In genomic region chr10:7578002-7578401, GRCm38 (mm10) we compare ENCODE assay signal across 8 mouse cellular contexts. TPM values are rescaled to one million over a fixed set of nuclear protein-coding genes. Genes with fewer than 3 reads are reported as not detected.
DNase-seq lines count a peak whose midpoint lies in the region; ATAC-seq and TF ChIP-seq lines count a peak whose summit lies in the region.

No protein-coding gene starts in this region.

- H3K4me2 ChIP-seq in intestine, postnatal 0 days (replicated peaks; ENCODE audit: low read depth) = no peak overlapping the region
- no peak overlapping the region for H3K4me2 ChIP-seq in intestine, embryonic 15.5 days (replicated peaks)
- no peak overlapping the region for H3K4me2 ChIP-seq in forebrain, embryonic 13.5 days

- no peaks in the 10 kb centered on the region for H3K27me3 ChIP-seq in intestine, postnatal 0 days (replicated peaks; ENCODE audit: control insufficient read depth, insufficient read depth, low read length)
- no peaks in the 10 kb centered on the region for H3K27me3 ChIP-seq in intestine, embryonic 15.5 days (replicated peaks)
- 0 out of 2 replicates have a peak, but pooled peaks cover 2% of the 10 kb centered on the region for H3K27me3 ChIP-seq in forebrain, embryonic 13.5 days

- H3K4me3 ChIP-seq in intestine, postnatal 0 days (ENCODE audit: low read depth, low read length) = no peak overlapping the region
- no peak overlapping the region for H3K4me3 ChIP-seq in intestine, embryonic 15.5 days (replicated peaks)
- no peak overlapping the region for H3K4me3 ChIP-seq in forebrain, embryonic 13.5 days

- DNase-seq in CD4-positive, CD25-positive, alpha-beta regulatory T cell, adult 2 months (ENCODE audit: low read depth, low spot score) = peak; percentile 73
- peak; percentile 68 for DNase-seq in R1 (ENCODE audit: low read depth, low spot score)
- peak; percentile 43 to 67 for DNase-seq in kidney, postnatal 36 days
- peak; percentile 31 to 56 for DNase-seq in thymus, postnatal 10 days (ENCODE audit: low spot score in 2 of 2)
- DNase-seq in urinary bladder, postnatal 10 days (ENCODE audit: low spot score) = no peak

- peak; percentile 66 for TF ChIP-seq CTCF in intestine, postnatal 0 days (IDR thresholded peaks at IDR 0.05; ENCODE audit: low read depth)

- H3K9ac ChIP-seq in intestine, postnatal 0 days (ENCODE audit: low read depth, low read length) = no peak overlapping the region
- no peak overlapping the region for H3K9ac ChIP-seq in intestine, embryonic 15.5 days
- no peak overlapping the region for H3K9ac ChIP-seq in forebrain, embryonic 13.5 days

- H3K27ac ChIP-seq in intestine, postnatal 0 days (ENCODE audit: low read depth, low read length) = no peak overlapping the region
- H3K27ac ChIP-seq in intestine, embryonic 15.5 days = no peak overlapping the region
- H3K27ac ChIP-seq in forebrain, embryonic 13.5 days = no peak overlapping the region

- no peaks in the 10 kb centered on the region for H3K9me3 ChIP-seq in intestine, postnatal 0 days (ENCODE audit: control insufficient read depth)
- H3K9me3 ChIP-seq in intestine, embryonic 15.5 days = no peaks in the 10 kb centered on the region
- no peaks in the 10 kb centered on the region for H3K9me3 ChIP-seq in forebrain, embryonic 13.5 days (replicated peaks)

- no peaks in the 10 kb centered on the region for H3K36me3 ChIP-seq in intestine, postnatal 0 days (ENCODE audit: control insufficient read depth, insufficient read depth)
- H3K36me3 ChIP-seq in intestine, embryonic 15.5 days = no peaks in the 10 kb centered on the region
- H3K36me3 ChIP-seq in forebrain, embryonic 13.5 days (ENCODE audit: poor library complexity, severe bottlenecking) = no peaks in the 10 kb centered on the region

- no peak for ATAC-seq in intestine, postnatal 0 days
- no peak for ATAC-seq in intestine, embryonic 15.5 days
- ATAC-seq in forebrain, embryonic 13.5 days = no peak

- H3K4me1 ChIP-seq in intestine, postnatal 0 days (replicated peaks; ENCODE audit: control insufficient read depth, insufficient read depth, low read length) = no peaks in the 10 kb centered on the region
- no peaks in the 10 kb centered on the region; the same call in 1 of the 2 replicates for H3K4me1 ChIP-seq in intestine, embryonic 15.5 days (replicated peaks)
- 0 out of 2 replicates have a peak, but pooled peaks cover 8% of the 10 kb centered on the region for H3K4me1 ChIP-seq in forebrain, embryonic 13.5 days

RNA-seq across cellular contexts. Expression of gene Lrp11, which starts 11.6 kb away (rescaled TPM):
- 4.0 and 4.2 TPM in 2 replicates for polyA plus RNA-seq in intestine, postnatal 0 days (2015; fragmentation: Nextera tagmentation; extraction: Ambion mirVana)
- 6.8 and 6.9 TPM in 2 replicates for polyA plus RNA-seq in intestine, embryonic 15.5 days (2015; fragmentation: Nextera tagmentation; extraction: Ambion mirVana)
- 20.4 and 20.8 TPM in 2 replicates for polyA plus RNA-seq in forebrain, embryonic 13.5 days (2015; fragmentation: Nextera tagmentation; extraction: Ambion mirVana)
